Mouse (Mus musculus) R1 (cell line): ENCODE measurements around the gene Paqr3.

Experiments
- DNase-seq: peaks from one replicate; pipeline ENCODE4 v3.0.0-alpha.2; 2018; ENCODE audit warnings: low read depth, low spot score

Paqr3 gene

DNA sequence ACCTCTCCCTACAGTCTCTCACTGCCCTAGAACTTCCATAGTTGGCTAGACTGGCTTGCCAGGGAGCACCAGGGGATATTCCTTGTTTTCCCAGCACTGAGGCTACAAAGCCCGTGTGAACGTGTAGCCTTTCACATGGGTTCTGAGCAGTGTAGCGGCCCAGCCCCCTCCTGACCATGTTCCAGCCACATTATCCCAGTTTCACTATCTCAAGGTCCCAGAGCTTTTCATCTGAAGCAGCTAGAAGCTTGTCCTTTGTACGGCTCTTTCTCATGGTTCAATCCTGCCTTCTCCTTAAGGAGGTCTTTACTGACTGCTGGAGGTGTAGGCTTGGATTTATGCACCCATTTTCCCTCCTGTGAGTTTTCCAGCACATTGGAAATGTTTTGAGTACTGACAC is 26.9 kb downstream of the Paqr3 start:
- no peak for DNase-seq

DNA sequence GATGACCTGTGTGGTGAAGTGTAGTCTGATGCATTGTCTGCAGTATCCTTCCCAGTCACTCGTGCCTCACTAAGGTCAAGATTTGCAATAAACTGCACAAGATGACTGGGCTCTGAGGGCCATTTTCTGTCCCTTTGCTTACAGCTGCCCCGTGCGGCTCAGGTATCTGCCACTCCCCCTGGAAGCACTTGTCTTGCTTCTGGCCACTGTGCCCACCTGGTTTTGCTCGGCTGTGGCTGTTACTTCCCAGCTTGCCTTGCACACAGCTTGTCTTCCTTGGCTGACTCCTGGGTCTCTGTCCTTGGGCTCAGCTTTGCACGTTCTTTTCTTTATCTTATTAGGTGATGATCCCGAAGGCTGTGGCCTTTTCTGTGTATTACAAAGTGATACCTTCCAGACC is 27.7 kb downstream of the Paqr3 start:
- DNase-seq = no peak

GRCm38 (mm10) chr5:97081481-97081880 is 29.9 kb downstream of the Paqr3 start:
- DNase-seq = no peak

DNA sequence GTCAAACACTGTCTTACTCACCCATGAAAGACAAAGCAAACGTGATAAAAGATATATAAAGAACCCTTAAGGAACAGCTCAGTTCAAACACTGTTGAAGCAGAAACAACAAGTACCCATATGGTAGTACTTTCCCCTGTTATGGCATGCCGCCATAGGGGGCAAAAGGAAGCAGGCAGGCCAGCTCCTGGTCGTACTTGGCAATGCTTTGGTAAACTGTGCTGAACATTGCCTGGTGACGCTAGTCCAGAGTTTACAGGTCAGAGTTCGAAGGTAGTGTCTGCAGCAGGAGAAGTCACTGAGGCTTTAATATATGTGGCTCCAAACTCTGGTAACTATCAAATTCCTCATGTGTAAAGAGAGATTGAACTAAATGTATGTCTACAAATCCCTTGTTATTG is 32.8 kb downstream of the Paqr3 start:
- DNase-seq = no peak

- no peak for DNase-seq
These were observed 33.7 kb downstream of the Paqr3 start for GRCm38 (mm10) chr5:97077676-97078075.

- no peak for DNase-seq
These were observed 35.2 kb downstream of the Paqr3 start for GRCm38 (mm10) chr5:97076167-97076566.

- no peak for DNase-seq
These were observed 35.8 kb downstream of the Paqr3 start for GRCm38 (mm10) chr5:97075476-97076151.

DNA sequence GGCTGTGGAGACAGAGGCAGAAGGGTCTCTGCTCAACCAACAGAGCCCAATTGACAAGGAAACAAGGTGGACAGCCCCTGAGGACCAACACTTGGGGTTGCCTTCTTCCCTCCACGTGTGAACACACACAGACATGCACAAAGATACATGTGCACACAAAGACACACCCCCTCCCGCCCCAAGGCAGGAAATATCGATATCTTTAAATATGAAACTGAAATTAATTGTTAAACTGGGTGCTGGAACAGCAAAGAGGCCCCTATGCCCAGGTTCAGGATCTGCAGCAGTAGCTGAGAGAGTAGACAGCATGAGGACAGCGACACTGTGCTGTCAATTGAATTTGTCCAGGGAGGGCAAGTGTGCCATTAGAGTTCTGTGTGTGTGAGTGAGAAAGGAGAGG is 45.6 kb downstream of the Paqr3 start:
- no peak for DNase-seq

- no peak for DNase-seq
These were observed 49.4 kb downstream of the Paqr3 start for GRCm38 (mm10) chr5:97062041-97062440.

- no peak for DNase-seq
These were observed 50.5 kb downstream of the Paqr3 start for GRCm38 (mm10) chr5:97060864-97061263.

- DNase-seq = no peak
These were observed 54.5 kb downstream of the Paqr3 start for GRCm38 (mm10) chr5:97056791-97057450.

DNA sequence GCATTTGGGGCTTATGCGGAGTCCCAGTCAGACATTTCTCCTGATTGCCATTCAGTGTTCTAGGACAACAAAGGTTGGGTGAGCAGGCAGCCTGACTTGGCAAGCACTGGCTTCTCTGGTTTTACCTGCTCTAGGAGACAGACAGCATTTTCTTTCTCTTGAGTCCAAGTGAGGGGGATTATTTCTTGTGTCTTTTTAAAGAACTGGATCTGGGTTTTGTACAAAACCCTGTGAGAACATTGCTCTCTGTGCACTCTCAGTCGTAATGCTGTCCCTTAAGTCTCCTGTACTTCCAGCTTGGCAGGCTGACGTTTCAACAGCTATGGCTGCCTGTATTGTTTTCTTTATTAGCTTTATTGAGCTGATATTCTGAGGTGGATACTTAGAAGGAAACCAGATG is 55.0 kb downstream of the Paqr3 start:
- no peak for DNase-seq

- peak; percentile 61 for DNase-seq
These were observed 55.8 kb downstream of the Paqr3 start for GRCm38 (mm10) chr5:97055511-97056068.

DNA sequence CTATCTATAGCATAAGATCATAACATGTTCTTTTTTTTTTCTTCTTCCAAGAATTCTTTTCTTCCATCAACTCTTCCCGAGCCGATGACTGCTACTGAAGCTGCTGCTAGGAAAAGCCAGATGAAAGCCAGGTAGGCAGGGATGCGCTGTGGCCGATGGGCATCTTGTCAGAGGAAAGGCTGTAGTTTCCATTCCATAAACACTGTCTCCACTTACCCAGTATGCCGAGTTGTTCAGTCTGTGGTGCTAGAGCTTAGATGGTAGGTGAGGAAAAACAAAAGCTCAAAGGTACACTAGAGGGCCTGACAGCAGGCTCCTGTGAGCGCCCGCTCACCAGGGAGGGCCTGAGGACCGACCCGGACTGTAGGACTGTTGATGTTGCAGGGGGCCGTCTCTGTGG is 56.6 kb downstream of the Paqr3 start:
- DNase-seq = no peak

DNA sequence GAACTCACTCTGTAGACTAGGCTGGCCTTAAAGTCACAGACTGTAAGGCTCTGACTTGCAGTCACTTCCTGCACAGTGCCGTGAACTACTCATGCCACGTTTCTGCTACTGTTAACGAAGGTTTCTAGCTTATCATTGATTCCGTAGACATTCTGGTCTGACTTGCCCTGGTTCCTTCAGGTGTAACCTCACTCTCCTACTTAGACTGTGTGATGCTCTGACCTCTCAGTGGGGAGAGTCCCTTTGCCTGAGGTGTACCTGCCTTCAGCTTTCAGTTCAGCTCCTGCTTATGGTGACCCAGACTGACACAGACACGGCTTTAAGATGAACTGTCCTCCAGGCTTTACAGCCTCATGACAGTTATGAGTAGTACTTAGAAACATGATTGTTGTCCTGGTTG is 57.2 kb downstream of the Paqr3 start:
- DNase-seq = no peak

GRCm38 (mm10) chr5:97048905-97049304 is 62.5 kb downstream of the Paqr3 start:
- DNase-seq = no peak

DNA sequence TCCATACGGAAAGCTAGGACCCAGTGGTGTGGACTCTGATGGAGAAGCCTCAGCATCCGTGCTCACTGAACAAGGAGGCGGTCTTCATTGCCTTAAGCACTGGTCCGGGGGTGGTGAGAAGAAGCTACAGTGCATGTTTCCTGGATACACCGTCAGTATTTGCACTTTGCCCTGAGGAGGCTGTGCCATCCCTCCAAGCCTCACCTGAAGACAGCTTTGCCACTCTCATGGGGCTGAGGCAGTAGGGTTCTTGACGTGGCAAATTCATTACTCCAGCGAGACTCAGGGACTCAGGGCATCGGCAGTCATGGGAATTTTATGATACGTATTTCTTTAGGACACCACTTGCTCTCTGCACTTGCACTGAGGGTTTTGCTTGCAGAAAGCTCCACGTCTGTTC is 64.7 kb downstream of the Paqr3 start:
- DNase-seq = no peak

GRCm38 (mm10) chr5:97045260-97045659 is 66.1 kb downstream of the Paqr3 start:
- no peak for DNase-seq
